Comparison of ENCODE assay signal across 18 mouse cellular contexts in the genomic region with DNA sequence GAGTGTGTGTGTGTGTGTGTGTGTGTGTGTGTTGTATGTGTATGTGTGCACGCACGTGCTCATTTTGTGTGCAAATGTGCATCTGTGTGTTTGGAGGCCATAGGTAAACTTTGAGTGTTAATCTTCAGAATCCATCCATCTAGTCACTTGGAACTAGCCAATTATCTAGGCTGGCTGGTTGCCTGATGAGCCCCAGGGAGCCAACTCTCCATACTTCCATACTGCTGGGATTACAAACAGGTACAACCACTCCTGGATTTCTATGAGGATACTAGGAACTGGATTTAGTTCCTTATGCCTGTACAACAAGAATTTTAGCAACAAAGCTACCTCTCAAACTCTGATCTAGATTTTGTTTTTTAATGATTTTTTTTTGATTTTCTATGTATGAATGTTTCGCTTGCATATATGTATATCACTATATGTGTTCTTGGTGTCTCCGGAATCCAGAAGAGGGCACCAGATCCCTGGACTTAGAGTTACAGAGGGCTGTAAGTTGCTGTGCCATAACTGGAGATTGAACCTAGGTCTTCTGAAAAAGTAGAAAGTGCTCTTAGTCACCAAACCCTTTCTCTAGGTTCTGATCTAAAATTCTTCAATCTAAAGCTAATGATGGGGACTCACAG. TPM values are rescaled to one million over a fixed set of nuclear protein-coding genes. Genes with fewer than 3 reads are reported as not detected.
DNase-seq lines count a peak whose midpoint lies in the region; ATAC-seq and TF ChIP-seq lines count a peak whose summit lies in the region.
"Had no signal": no experiment of that assay in that cellular context is flagged by ENCODE, and none has a peak within 500 bp of the region (broad histone marks: within the 10 kb centered on the region; RNA-seq: fewer than 3 reads in every experiment).

No protein-coding gene starts in this region.

- WGBS in intestine, postnatal 0 days = 92% methylated on average over 4 of the region's 4 CpGs
- WGBS in intestine, embryonic 15.5 days = 94% methylated on average over 4 of the region's 4 CpGs
- 96% methylated on average over 4 of the region's 4 CpGs for WGBS in midbrain, embryonic 14.5 days
- WGBS in midbrain, embryonic 10.5 days = 94% methylated on average over 4 of the region's 4 CpGs

- no peaks in the 10 kb centered on the region for H3K9me3 ChIP-seq in intestine, postnatal 0 days (ENCODE audit: control insufficient read depth)
- H3K9me3 ChIP-seq in intestine, embryonic 15.5 days = no peaks in the 10 kb centered on the region
- H3K9me3 ChIP-seq in midbrain, embryonic 14.5 days (ENCODE audit: control insufficient read depth, low read length) = no peaks in the 10 kb centered on the region
- H3K9me3 ChIP-seq in midbrain, embryonic 10.5 days (replicated peaks) = no peaks in the 10 kb centered on the region
- H3K9me3 ChIP-seq: G1E; heart, embryonic 12.5 days; kidney, embryonic 15.5 days; limb, embryonic 15.5 days had no signal

- no peak overlapping the region for H3K4me3 ChIP-seq in intestine, postnatal 0 days (ENCODE audit: low read depth, low read length)
- H3K4me3 ChIP-seq in intestine, embryonic 15.5 days (replicated peaks) = no peak overlapping the region
- H3K4me3 ChIP-seq in midbrain, embryonic 14.5 days (replicated peaks; ENCODE audit: low read depth, low read length) = no peak overlapping the region
- no peak overlapping the region for H3K4me3 ChIP-seq in midbrain, embryonic 10.5 days
- H3K4me3 ChIP-seq: heart, embryonic 12.5 days; kidney, embryonic 15.5 days; limb, embryonic 15.5 days had no signal

- peak; percentile 63 for TF ChIP-seq CTCF in intestine, postnatal 0 days (IDR thresholded peaks at IDR 0.05; ENCODE audit: low read depth)

- DNase-seq in embryo, embryonic 10 days (ENCODE audit: low spot score) = peak; percentile 19
- no peak for DNase-seq in embryo, embryonic 9.5 days (ENCODE audit: extremely low spot score)
- DNase-seq in midbrain, embryonic 14.5 days = peak; percentile 48
- no peak for DNase-seq in midbrain, embryonic 10.5 days (ENCODE audit: low spot score)
- no peak for DNase-seq in layer of hippocampus, adult 11-12 months (ENCODE audit: low spot score)
- DNase-seq: B cell, adult 2 months; cerebellum, adult 8-10 months; right cerebral cortex, postnatal 25 days; thymus, postnatal 25 days had no signal

- H3K27me3 ChIP-seq in intestine, postnatal 0 days (replicated peaks; ENCODE audit: control insufficient read depth, insufficient read depth, low read length) = no peaks in the 10 kb centered on the region
- no peaks in the 10 kb centered on the region for H3K27me3 ChIP-seq in intestine, embryonic 15.5 days (replicated peaks)
- H3K27me3 ChIP-seq in midbrain, embryonic 14.5 days (ENCODE audit: control insufficient read depth, insufficient read depth, low read length) = no peaks in the 10 kb centered on the region
- H3K27me3 ChIP-seq in midbrain, embryonic 10.5 days (ENCODE audit: low read depth, poor library complexity, severe bottlenecking) = peaks cover 9% of the 10 kb centered on the region; the same call in 1 of the 2 replicates
- H3K27me3 ChIP-seq: heart, embryonic 12.5 days; kidney, embryonic 15.5 days; limb, embryonic 15.5 days had no signal

- no peak overlapping the region for H3K4me2 ChIP-seq in intestine, postnatal 0 days (replicated peaks; ENCODE audit: low read depth)
- no peak overlapping the region for H3K4me2 ChIP-seq in intestine, embryonic 15.5 days (replicated peaks)
- no peak overlapping the region for H3K4me2 ChIP-seq in midbrain, embryonic 14.5 days (ENCODE audit: low read length)
- H3K4me2 ChIP-seq: heart, embryonic 12.5 days; hindbrain, embryonic 14.5 days; kidney, embryonic 15.5 days; limb, embryonic 15.5 days had no signal

- peaks cover 4% of the 10 kb centered on the region for H3K4me1 ChIP-seq in intestine, postnatal 0 days (replicated peaks; ENCODE audit: control insufficient read depth, insufficient read depth, low read length)
- H3K4me1 ChIP-seq in intestine, embryonic 15.5 days (replicated peaks) = no peaks in the 10 kb centered on the region
- H3K4me1 ChIP-seq in midbrain, embryonic 14.5 days (ENCODE audit: control insufficient read depth, insufficient read depth, low read length) = no peaks in the 10 kb centered on the region
- H3K4me1 ChIP-seq in midbrain, embryonic 10.5 days = no peaks in the 10 kb centered on the region
- H3K4me1 ChIP-seq: heart, embryonic 12.5 days; kidney, embryonic 15.5 days; limb, embryonic 15.5 days had no signal

- H3K36me3 ChIP-seq in intestine, postnatal 0 days (ENCODE audit: control insufficient read depth, insufficient read depth) = no peaks in the 10 kb centered on the region
- no peaks in the 10 kb centered on the region for H3K36me3 ChIP-seq in intestine, embryonic 15.5 days
- no peaks in the 10 kb centered on the region for H3K36me3 ChIP-seq in midbrain, embryonic 14.5 days (ENCODE audit: control insufficient read depth, insufficient read depth, low read length)
- no peaks in the 10 kb centered on the region for H3K36me3 ChIP-seq in midbrain, embryonic 10.5 days
- H3K36me3 ChIP-seq: G1E; heart, embryonic 12.5 days; kidney, embryonic 15.5 days; limb, embryonic 15.5 days had no signal

- no peak overlapping the region for H3K27ac ChIP-seq in intestine, postnatal 0 days (ENCODE audit: low read depth, low read length)
- H3K27ac ChIP-seq in intestine, embryonic 15.5 days = no peak overlapping the region
- H3K27ac ChIP-seq in midbrain, embryonic 14.5 days (replicated peaks; ENCODE audit: low read depth, low read length) = no peak overlapping the region
- H3K27ac ChIP-seq in midbrain, embryonic 10.5 days (replicated peaks) = no peak overlapping the region
- H3K27ac ChIP-seq: hindbrain, embryonic 14.5 days; kidney, embryonic 15.5 days; limb, embryonic 15.5 days had no signal

- no peak overlapping the region for H3K9ac ChIP-seq in intestine, postnatal 0 days (ENCODE audit: low read depth, low read length)
- no peak overlapping the region for H3K9ac ChIP-seq in intestine, embryonic 15.5 days
- H3K9ac ChIP-seq in midbrain, embryonic 14.5 days (replicated peaks; ENCODE audit: low read length) = no peak overlapping the region
- H3K9ac ChIP-seq: heart, embryonic 12.5 days; hindbrain, embryonic 14.5 days; kidney, embryonic 15.5 days; limb, embryonic 15.5 days had no signal

- ATAC-seq in intestine, postnatal 0 days = no peak
- no peak for ATAC-seq in intestine, embryonic 15.5 days
- no peak for ATAC-seq in midbrain, embryonic 14.5 days (ENCODE audit: low FRiP score, low TSS enrichment)
- ATAC-seq in megakaryocyte progenitor cell, adult 5-6 weeks (replicated peaks; ENCODE audit: poor library complexity) = 0 out of 2 replicates have a peak, but pooled peaks have one; percentile 40
- ATAC-seq: activated CD4-positive, CD25-positive, alpha-beta regulatory T cell, adult 4 months had no signal

RNA-seq across cellular contexts. Expression of gene Zdhhc13, which starts 32.4 kb away (rescaled TPM):
- 25.2 and 29.8 TPM in 2 replicates for polyA plus RNA-seq in intestine, postnatal 0 days (2015; fragmentation: Nextera tagmentation; extraction: Ambion mirVana)
- polyA plus RNA-seq in intestine, embryonic 15.5 days (2015; fragmentation: Nextera tagmentation; extraction: Ambion mirVana) = 39.5 and 41.5 TPM in 2 replicates
- 38.7 and 49.7 TPM in 2 replicates for polyA plus RNA-seq in midbrain, embryonic 14.5 days (2014; fragmentation: Nextera tagmentation; extraction: Ambion mirVana)
- 30.9 and 34.0 TPM in 2 replicates for polyA plus RNA-seq in midbrain, embryonic 10.5 days (2016; fragmentation: Nextera tagmentation; extraction: Ambion mirVana)
- total RNA-seq in megakaryocyte progenitor cell, adult 5-6 weeks (2015) = 62.0 and 63.1 TPM in 2 replicates
- total RNA-seq in megakaryocyte progenitor cell, adult 5-6 weeks (2017) = 38.5 and 51.3 TPM in 2 replicates

Comparison
In these comparisons a context has a peak if more than half of its experiments do, and no peak if none do; other contexts are left out.
1. DNase-seq: peak in embryo, embryonic 10 days (single experiment) and midbrain, embryonic 14.5 days (single experiment); none in embryo, embryonic 9.5 days (single experiment), midbrain, embryonic 10.5 days (single experiment) and layer of hippocampus, adult 11-12 months (single experiment).